In the genomic region with DNA sequence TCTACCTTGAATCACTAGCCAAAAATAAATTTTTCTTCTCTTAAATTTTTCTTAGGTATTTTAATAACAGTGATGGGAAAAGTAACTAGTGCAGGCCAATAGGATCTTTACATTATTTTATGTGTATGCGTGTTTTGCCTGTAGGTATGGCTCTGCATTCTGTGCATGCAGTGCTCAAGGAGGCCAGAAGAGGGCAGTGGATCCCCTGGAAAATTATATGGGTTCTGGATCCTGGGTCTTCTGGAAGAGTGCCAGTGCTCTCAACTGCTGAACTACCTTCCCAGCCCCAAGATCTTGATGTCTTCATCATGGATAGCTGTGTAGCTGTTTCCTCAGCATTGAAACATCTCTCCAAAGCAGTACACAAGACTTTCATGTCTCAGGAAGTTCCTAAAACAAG, we compare ENCODE assay signal across 18 mouse cellular contexts. TPM values are rescaled to one million over a fixed set of nuclear protein-coding genes. Genes with fewer than 3 reads are reported as not detected.
DNase-seq lines count a peak whose midpoint lies in the region; ATAC-seq and TF ChIP-seq lines count a peak whose summit lies in the region.
"Had no signal": no experiment of that assay in that cellular context is flagged by ENCODE, and none has a peak within 500 bp of the region (broad histone marks: within the 10 kb centered on the region; RNA-seq: fewer than 3 reads in every experiment).

No protein-coding gene starts in this region.

- H3K27ac ChIP-seq in intestine, postnatal 0 days (ENCODE audit: low read depth, low read length), result no peak overlapping the region
- H3K27ac ChIP-seq in intestine, embryonic 15.5 days, result no peak overlapping the region
- no peak overlapping the region for H3K27ac ChIP-seq in testis, adult 2 months (ENCODE audit: control insufficient read depth, insufficient read depth, low read depth, low read length)
- no peak overlapping the region for H3K27ac ChIP-seq in MEL (ENCODE audit: control insufficient read depth, low read depth, low read length)
- H3K27ac ChIP-seq: embryonic facial prominence, embryonic 13.5 days; neural tube, embryonic 12.5 days had no signal

- no peak overlapping the region for H3K4me2 ChIP-seq in intestine, postnatal 0 days (replicated peaks; ENCODE audit: low read depth)
- H3K4me2 ChIP-seq in intestine, embryonic 15.5 days (replicated peaks), result no peak overlapping the region
- H3K4me2 ChIP-seq: embryonic facial prominence, embryonic 13.5 days; neural tube, embryonic 12.5 days had no signal

- no peaks in the 10 kb centered on the region for H3K27me3 ChIP-seq in intestine, postnatal 0 days (replicated peaks; ENCODE audit: control insufficient read depth, insufficient read depth, low read length)
- no peaks in the 10 kb centered on the region for H3K27me3 ChIP-seq in intestine, embryonic 15.5 days (replicated peaks)
- H3K27me3 ChIP-seq in testis, adult 2 months (ENCODE audit: control insufficient read depth, insufficient read depth, low read length), result no peaks in the 10 kb centered on the region
- H3K27me3 ChIP-seq in MEL (ENCODE audit: control insufficient read depth in 1 of 2, insufficient read depth in 2 of 2, low read length in 2 of 2), result peaks cover 11 to 12% of the 10 kb centered on the region in 2 experiments
- H3K27me3 ChIP-seq: embryonic facial prominence, embryonic 13.5 days; neural tube, embryonic 12.5 days had no signal

- no peak for DNase-seq in testis, postnatal 14 days (ENCODE audit: low spot score)
- peak; percentile 30 for DNase-seq in MEL (ENCODE audit: low read depth, low spot score)
- DNase-seq in thymus, postnatal 36 days, result peak; percentile 20 to 26
- no peak for DNase-seq in adrenal gland, adult 2 months
- DNase-seq in testis, postnatal 10 days (ENCODE audit: low spot score), result no peak
- DNase-seq: cerebellum, adult 9-11 months; kidney, postnatal 25 days had no signal

- H3K79me2 ChIP-seq in MEL (ENCODE audit: control insufficient read depth, insufficient read depth, low read length, poor library complexity), result no peaks in the 10 kb centered on the region

- peaks cover 7% of the 10 kb centered on the region for H3K4me1 ChIP-seq in intestine, postnatal 0 days (replicated peaks; ENCODE audit: control insufficient read depth, insufficient read depth, low read length)
- peaks cover 26% of the 10 kb centered on the region for H3K4me1 ChIP-seq in intestine, embryonic 15.5 days (replicated peaks)
- peaks cover 13% of the 10 kb centered on the region for H3K4me1 ChIP-seq in testis, adult 2 months (ENCODE audit: control insufficient read depth, insufficient read depth, low read length)
- H3K4me1 ChIP-seq in MEL (ENCODE audit: control insufficient read depth in 1 of 2, insufficient read depth in 2 of 2, low read length in 2 of 2), result peaks cover 0 to 16% of the 10 kb centered on the region in 2 experiments; a peak in 2 of 4 replicates
- H3K4me1 ChIP-seq: neural tube, embryonic 12.5 days had no signal

- peak; percentile 56 for TF ChIP-seq CTCF in intestine, postnatal 0 days (IDR thresholded peaks at IDR 0.05; ENCODE audit: low read depth)
- TF ChIP-seq CTCF in testis, adult 2 months (IDR thresholded peaks at IDR 0.05; ENCODE audit: control insufficient read depth, insufficient read depth, insufficient replicate concordance, low read depth, low read length), result 0 out of 2 replicates have a peak, but pooled peaks have one; percentile 3
- peak; percentile 62 to 74 (median 68) for TF ChIP-seq CTCF in MEL (IDR thresholded peaks at IDR 0.05 in 2 of 3, conservative IDR thresholded peaks at IDR 0.05 in 1 of 3; ENCODE audit: control insufficient read depth in 1 of 3, insufficient read depth in 1 of 3, low read depth in 2 of 3, low read length in 3 of 3, poor library complexity in 1 of 3, severe bottlenecking in 1 of 3)

- no peak for TF ChIP-seq POLR2A in testis, adult 2 months (IDR thresholded peaks at IDR 0.05; ENCODE audit: control insufficient read depth, low read depth, low read length)
- no peak for TF ChIP-seq POLR2A in MEL (IDR thresholded peaks at IDR 0.05; ENCODE audit: control insufficient read depth in 1 of 2, insufficient read depth in 1 of 2, low read depth in 1 of 2, low read length in 2 of 2, poor library complexity in 1 of 2)

- peak; percentile 39 for TF ChIP-seq RAD21 in MEL (IDR thresholded peaks at IDR 0.05; ENCODE audit: low read depth, low read length)

- H3K9ac ChIP-seq in intestine, postnatal 0 days (ENCODE audit: low read depth, low read length), result no peak overlapping the region
- no peak overlapping the region for H3K9ac ChIP-seq in intestine, embryonic 15.5 days
- H3K9ac ChIP-seq in MEL (ENCODE audit: control insufficient read depth, low read depth, low read length, poor library complexity, severe bottlenecking), result no peak overlapping the region
- H3K9ac ChIP-seq: embryonic facial prominence, embryonic 13.5 days; neural tube, embryonic 12.5 days had no signal

- no peak for TF ChIP-seq EP300 in MEL (IDR thresholded peaks at IDR 0.05; ENCODE audit: low read depth in 1 of 2, low read length in 2 of 2)

- ATAC-seq in intestine, postnatal 0 days, result no peak
- ATAC-seq in intestine, embryonic 15.5 days, result no peak

- WGBS in intestine, postnatal 0 days, result 100% methylated on average over 1 of the region's 1 CpGs
- 88% methylated on average over 1 of the region's 1 CpGs for WGBS in intestine, embryonic 15.5 days

- H3K4me3 ChIP-seq in intestine, postnatal 0 days (ENCODE audit: low read depth, low read length), result no peak overlapping the region
- no peak overlapping the region for H3K4me3 ChIP-seq in intestine, embryonic 15.5 days (replicated peaks)
- no peak overlapping the region for H3K4me3 ChIP-seq in testis, adult 2 months (ENCODE audit: control insufficient read depth, low read depth, low read length)
- H3K4me3 ChIP-seq in MEL (ENCODE audit: control insufficient read depth in 1 of 2, insufficient read depth in 1 of 2, low read depth in 2 of 2, low read length in 2 of 2), result no peak overlapping the region
- H3K4me3 ChIP-seq: embryonic facial prominence, embryonic 13.5 days; neural tube, embryonic 12.5 days had no signal

- no peaks in the 10 kb centered on the region for H3K9me3 ChIP-seq in intestine, postnatal 0 days (ENCODE audit: control insufficient read depth)
- H3K9me3 ChIP-seq in intestine, embryonic 15.5 days, result no peaks in the 10 kb centered on the region
- no peaks in the 10 kb centered on the region for H3K9me3 ChIP-seq in MEL (replicated peaks; ENCODE audit: insufficient read depth, low read length)
- H3K9me3 ChIP-seq: embryonic facial prominence, embryonic 13.5 days; neural tube, embryonic 12.5 days had no signal

- H3K36me3 ChIP-seq in intestine, postnatal 0 days (ENCODE audit: control insufficient read depth, insufficient read depth), result no peaks in the 10 kb centered on the region
- H3K36me3 ChIP-seq in intestine, embryonic 15.5 days, result no peaks in the 10 kb centered on the region
- no peaks in the 10 kb centered on the region for H3K36me3 ChIP-seq in testis, adult 2 months (ENCODE audit: control insufficient read depth, insufficient read depth, low read length)
- peaks cover 0 to 5% of the 10 kb centered on the region in 2 experiments; a peak in 2 of 4 replicates for H3K36me3 ChIP-seq in MEL (ENCODE audit: control insufficient read depth in 1 of 2, insufficient read depth in 2 of 2, low read length in 2 of 2)
- H3K36me3 ChIP-seq: embryonic facial prominence, embryonic 13.5 days; neural tube, embryonic 12.5 days had no signal

RNA-seq across cellular contexts. Expression of a gene that starts 7.9 kb away (rescaled TPM):
- polyA plus RNA-seq in intestine, postnatal 0 days (2015; fragmentation: Nextera tagmentation; extraction: Ambion mirVana), result not detected in 2 replicates
- polyA plus RNA-seq in intestine, embryonic 15.5 days (2015; fragmentation: Nextera tagmentation; extraction: Ambion mirVana), result not detected in 2 replicates
- polyA plus RNA-seq in testis, adult 2 months (2012; rRNA removed), result not detected in 2 replicates
- not detected in 2 replicates for total RNA-seq in MEL (2012; rRNA removed)
- polyA plus RNA-seq in MEL (2012; ENCODE audit: insufficient read depth in 1 of 2, insufficient read length in 2 of 2, low read depth in 1 of 2, low replicate concordance in 2 of 2, missing spikeins in 1 of 2), result not detected
- not detected for total RNA-seq in adrenal gland, adult 2 months (2021)
- not detected in 2 replicates for polyA plus RNA-seq in adrenal gland, adult 2 months (2012; rRNA removed)
- total RNA-seq: adrenal gland, postnatal 4 days; heart, adult 8-10 months; left cerebral cortex, postnatal 10 days had no signal
- polyA plus RNA-seq: embryonic facial prominence, embryonic 13.5 days; hindbrain, embryonic 11.5 days; liver, embryonic 16.5 days; neural tube, embryonic 12.5 days had no signal

RNA-seq across cellular contexts. Expression of a gene that starts 19.5 kb away (rescaled TPM):
- polyA plus RNA-seq in intestine, postnatal 0 days (2015; fragmentation: Nextera tagmentation; extraction: Ambion mirVana), result not detected in 2 replicates
- not detected in 2 replicates for polyA plus RNA-seq in intestine, embryonic 15.5 days (2015; fragmentation: Nextera tagmentation; extraction: Ambion mirVana)
- not detected in 2 replicates for polyA plus RNA-seq in testis, adult 2 months (2012; rRNA removed)
- total RNA-seq in MEL (2012; rRNA removed), result not detected in 2 replicates
- polyA plus RNA-seq in MEL (2012; ENCODE audit: insufficient read depth in 1 of 2, insufficient read length in 2 of 2, low read depth in 1 of 2, low replicate concordance in 2 of 2, missing spikeins in 1 of 2), result not detected
- total RNA-seq in adrenal gland, adult 2 months (2021), result not detected
- not detected in 2 replicates for polyA plus RNA-seq in adrenal gland, adult 2 months (2012; rRNA removed)
- total RNA-seq: adrenal gland, postnatal 4 days; heart, adult 8-10 months; left cerebral cortex, postnatal 10 days had no signal
- polyA plus RNA-seq: embryonic facial prominence, embryonic 13.5 days; hindbrain, embryonic 11.5 days; liver, embryonic 16.5 days; neural tube, embryonic 12.5 days; stomach, embryonic 16.5 days had no signal

RNA-seq across cellular contexts. Expression of a gene that starts 21.4 kb away (rescaled TPM):
- polyA plus RNA-seq in intestine, postnatal 0 days (2015; fragmentation: Nextera tagmentation; extraction: Ambion mirVana), result 8.6 and 8.7 TPM in 2 replicates
- polyA plus RNA-seq in intestine, embryonic 15.5 days (2015; fragmentation: Nextera tagmentation; extraction: Ambion mirVana), result 4.4 and 8.2 TPM in 2 replicates
- 0.96 and 1.9 TPM in 2 replicates for polyA plus RNA-seq in testis, adult 2 months (2012; rRNA removed)
- 0.73 and 0.82 TPM in 2 replicates for total RNA-seq in MEL (2012; rRNA removed)
- polyA plus RNA-seq in MEL (2012; ENCODE audit: insufficient read depth in 1 of 2, insufficient read length in 2 of 2, low read depth in 1 of 2, low replicate concordance in 2 of 2, missing spikeins in 1 of 2), result 1 to 10 TPM in 1 of 2 experiments, not detected in 1; 2.3 TPM
- 10 to 100 TPM in 1 of 2 experiments, 1 to 10 TPM in 1; 3.1 to 20.7 TPM for total RNA-seq in adrenal gland, adult 2 months (2021)
- 0.88 and 1.0 TPM in 2 replicates for polyA plus RNA-seq in adrenal gland, adult 2 months (2012; rRNA removed)

RNA-seq across cellular contexts. Expression of a gene that starts 21.8 kb away (rescaled TPM):
- polyA plus RNA-seq in intestine, postnatal 0 days (2015; fragmentation: Nextera tagmentation; extraction: Ambion mirVana), result 0.18 and 0.37 TPM in 2 replicates
- 0.29 and 0.53 TPM in 2 replicates for polyA plus RNA-seq in intestine, embryonic 15.5 days (2015; fragmentation: Nextera tagmentation; extraction: Ambion mirVana)
- not detected in 2 replicates for polyA plus RNA-seq in testis, adult 2 months (2012; rRNA removed)
- total RNA-seq in MEL (2012; rRNA removed), result 0.04 TPM in 1 of 2 replicates, not detected in the other
- under 1 TPM in 1 of 2 experiments, not detected in 1; 0.03 TPM for polyA plus RNA-seq in MEL (2012; ENCODE audit: insufficient read depth in 1 of 2, insufficient read length in 2 of 2, low read depth in 1 of 2, low replicate concordance in 2 of 2, missing spikeins in 1 of 2)
- total RNA-seq in adrenal gland, adult 2 months (2021), result under 1 TPM in 1 of 2 experiments, not detected in 1; 0.66 TPM
- polyA plus RNA-seq in adrenal gland, adult 2 months (2012; rRNA removed), result 0.46 TPM in 1 of 2 replicates, not detected in the other
- total RNA-seq: adrenal gland, postnatal 4 days; heart, adult 8-10 months had no signal
- polyA plus RNA-seq: liver, embryonic 16.5 days; neural tube, embryonic 12.5 days had no signal

RNA-seq across cellular contexts. Expression of a gene that starts 26.2 kb away (rescaled TPM):
- polyA plus RNA-seq in intestine, postnatal 0 days (2015; fragmentation: Nextera tagmentation; extraction: Ambion mirVana), result 4.1 and 5.6 TPM in 2 replicates
- polyA plus RNA-seq in intestine, embryonic 15.5 days (2015; fragmentation: Nextera tagmentation; extraction: Ambion mirVana), result 15.0 and 15.7 TPM in 2 replicates
- not detected in 2 replicates for polyA plus RNA-seq in testis, adult 2 months (2012; rRNA removed)
- not detected in 2 replicates for total RNA-seq in MEL (2012; rRNA removed)
- polyA plus RNA-seq in MEL (2012; ENCODE audit: insufficient read depth in 1 of 2, insufficient read length in 2 of 2, low read depth in 1 of 2, low replicate concordance in 2 of 2, missing spikeins in 1 of 2), result not detected
- total RNA-seq in adrenal gland, adult 2 months (2021), result not detected
- polyA plus RNA-seq in adrenal gland, adult 2 months (2012; rRNA removed), result not detected in 2 replicates
- total RNA-seq: adrenal gland, postnatal 4 days; heart, adult 8-10 months; left cerebral cortex, postnatal 10 days had no signal
- polyA plus RNA-seq: embryonic facial prominence, embryonic 13.5 days; hindbrain, embryonic 11.5 days; liver, embryonic 16.5 days; neural tube, embryonic 12.5 days had no signal

Comparison
In these comparisons a context has a peak if more than half of its experiments do, and no peak if none do; other contexts are left out.
1. CTCF ChIP-seq: peak in every context shown above with its lines; median percentile 68 in MEL; 56 in intestine, postnatal 0 days; 3 in testis, adult 2 months.
2. DNase-seq: peak in MEL (single experiment) and thymus, postnatal 36 days (2 of 2); none in testis, postnatal 14 days (single experiment), adrenal gland, adult 2 months (single experiment) and testis, postnatal 10 days (single experiment).